Mouse (Mus musculus) neural tube, embryonic 14.5 days (tissue): ENCODE results near the gene Pfkp. TPM values are rescaled to one million over a fixed set of nuclear protein-coding genes. Genes with fewer than 3 reads are reported as not detected.

Source experiments
- ATAC-seq: fragments of 200-750 bp; cut with Nextera tagmentation; 2 replicates; pipeline ENCODE4 v1.8.0; 2017; ENCODE audit warnings: low read depth, mild to moderate bottlenecking, moderate TSS enrichment, moderate library complexity
- H3K27ac ChIP-seq: fragments of 300-500 bp; sonication (generic); 2 replicates; pipeline ENCODE4 v1.5.1; 2014; ENCODE audit warnings: low read depth, mild to moderate bottlenecking, control low read depth, low read length, moderate library complexity, mixed read lengths
- H3K27me3 ChIP-seq: fragments of 300-500 bp; sonication (generic); 2 replicates; pipeline ENCODE4 v1.6.1; 2014; ENCODE audit warnings: low read length; ENCODE audit not compliant: control insufficient read depth, insufficient read depth
- H3K36me3 ChIP-seq: fragments of 300-500 bp; sonication (generic); 2 replicates; pipeline ENCODE4 v1.6.1; 2014; ENCODE audit warnings: low read length, mixed read lengths; ENCODE audit not compliant: control insufficient read depth, insufficient read depth
- H3K4me1 ChIP-seq: fragments of 300-500 bp; sonication (generic); 2 replicates; pipeline ENCODE4 v1.6.1; 2014; ENCODE audit warnings: low read length; ENCODE audit not compliant: control insufficient read depth, insufficient read depth
- H3K4me2 ChIP-seq: fragments of 300-500 bp; sonication (generic); 2 replicates; pipeline ENCODE4 v1.6.1; 2014; ENCODE audit warnings: mild to moderate bottlenecking, low read depth, low read length, control low read depth
- H3K4me3 ChIP-seq: fragments of 300-500 bp; sonication (generic); 2 replicates; pipeline ENCODE4 v1.5.1; 2014; ENCODE audit warnings: low read depth, low read length, control low read depth, mixed read lengths
- H3K9ac ChIP-seq: fragments of 300-500 bp; sonication (generic); replicated peaks from 2 replicates; pipeline ENCODE4 v1.6.1; 2014; ENCODE audit warnings: low read depth, mild to moderate bottlenecking, control low read depth, low read length, mixed read lengths
- H3K9me3 ChIP-seq: fragments of 300-500 bp; sonication (generic); 2 replicates; pipeline ENCODE4 v1.6.1; 2016; ENCODE audit warnings: low read length; ENCODE audit not compliant: control insufficient read depth
- WGBS: fragments of 180-500 bp; shearing (Covaris S2); extraction: QIAGEN DNeasy Blood & Tissue Kit; methylation state at CpG from one replicate; pipeline ENCODE4 v1.1.7; 2014; 5-methylcytosine and 5-hydroxymethylcytosine counted together
- polyA plus RNA-seq: library from polyadenylated mRNA; unstranded; fragments of >200 nt; fragmentation: Nextera tagmentation; extraction: Ambion mirVana; gene quantifications from 2 replicates; pipeline ENCODE4 v1.2.1, GENCODE M21; 2014

Pfkp gene
- polyA plus RNA-seq, 1 experiment from 2014 or later, result 537 TPM

DNA sequence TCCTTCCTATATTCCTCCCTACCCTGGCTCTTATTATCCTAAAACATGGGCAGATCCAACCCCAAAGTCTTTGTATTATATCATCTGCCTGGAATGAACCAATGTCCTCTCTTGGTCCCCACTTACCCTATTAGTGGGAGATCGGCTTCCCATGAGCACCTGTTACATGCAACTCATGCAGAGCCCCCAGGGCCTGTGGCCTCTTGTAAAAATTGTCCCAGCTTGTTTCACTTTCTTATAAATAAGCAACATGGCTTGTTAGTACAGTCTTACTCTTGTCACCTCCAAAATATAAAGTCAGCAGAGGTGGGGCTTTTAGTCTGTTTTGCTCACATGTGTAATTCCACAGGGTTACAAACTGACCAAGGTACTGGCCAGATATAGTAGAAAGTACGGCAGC, 46.9 kb downstream of the Pfkp start:
- H3K4me2 ChIP-seq, result no peak overlapping the region
- 93% methylated on average over 2 of the region's 2 CpGs for WGBS
- no peaks in the 10 kb centered on the region for H3K9me3 ChIP-seq
- no peak overlapping the region for H3K4me3 ChIP-seq
- no peak for ATAC-seq
- H3K36me3 ChIP-seq, result peaks cover 11% of the 10 kb centered on the region; the same call in 1 of the 2 replicates
- H3K9ac ChIP-seq, result no peak overlapping the region
- H3K27ac ChIP-seq, result no peak overlapping the region
- no peaks in the 10 kb centered on the region for H3K27me3 ChIP-seq
- H3K4me1 ChIP-seq, result no peaks in the 10 kb centered on the region

DNA sequence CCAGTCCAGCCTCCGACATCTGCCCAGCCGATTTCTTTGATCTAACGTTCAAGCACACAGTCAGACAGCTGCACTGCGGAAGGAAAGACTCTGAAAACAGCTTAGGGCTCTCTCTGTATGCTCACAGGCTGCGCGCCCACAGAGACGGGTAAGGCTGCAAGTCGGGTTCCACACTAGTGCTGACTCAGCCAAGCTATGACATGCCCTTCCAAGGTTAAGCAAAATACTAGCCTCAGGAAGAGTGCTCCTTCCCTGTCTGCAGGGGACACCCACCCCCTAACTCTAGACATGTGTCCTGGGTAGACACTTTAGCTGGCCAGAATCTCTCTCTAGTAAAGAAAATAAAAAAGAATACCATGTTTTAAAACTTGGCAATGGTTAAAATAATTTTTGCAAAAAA, 48.0 kb downstream of the Pfkp start:
- 90% methylated on average over 8 of the region's 8 CpGs for WGBS

DNA sequence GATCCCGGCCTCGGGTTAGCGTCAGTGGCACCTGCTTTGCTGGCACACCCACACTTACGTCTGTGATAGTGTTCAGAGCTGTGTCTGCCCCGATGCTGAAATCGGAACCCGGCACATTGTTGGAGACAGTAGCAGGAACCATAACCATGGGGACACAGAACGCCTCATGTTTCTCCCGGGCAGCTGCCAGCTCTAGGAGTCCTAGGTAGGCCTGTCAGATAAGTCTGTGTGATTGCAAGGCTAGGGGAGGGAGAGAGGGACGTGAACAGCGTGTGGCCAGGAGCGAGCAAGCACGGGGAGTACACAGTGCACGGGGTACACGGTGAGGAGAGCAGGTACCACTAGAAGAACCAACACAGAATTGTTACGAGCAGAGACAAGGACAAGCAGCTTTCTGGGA, 50.8 kb downstream of the Pfkp start:
- WGBS, result 94% methylated on average over 16 of the region's 16 CpGs
- Histone ChIP-seq H3K4me2 (no peak overlapping the region), H3K27ac (no peak overlapping the region), H3K36me3 (peaks cover 9% of the 10 kb centered on the region; the same call in 1 of the 2 replicates), H3K4me3 (no peak overlapping the region), H3K9ac (no peak overlapping the region), H3K27me3 (no peaks in the 10 kb centered on the region), H3K4me1 (no peaks in the 10 kb centered on the region), H3K9me3 (no peaks in the 10 kb centered on the region)
- no peak for ATAC-seq

More for the DNA sequence above, 48.0 kb downstream of the Pfkp start:
- H3K27me3 ChIP-seq, result no peaks in the 10 kb centered on the region
- H3K36me3 ChIP-seq, result peaks cover 11% of the 10 kb centered on the region; the same call in 1 of the 2 replicates
- ATAC-seq, result no peak
- H3K9ac ChIP-seq, result no peak overlapping the region
- no peaks in the 10 kb centered on the region for H3K9me3 ChIP-seq
- no peak overlapping the region for H3K4me2 ChIP-seq
- no peak overlapping the region for H3K27ac ChIP-seq
- H3K4me1 ChIP-seq, result no peaks in the 10 kb centered on the region
- no peak overlapping the region for H3K4me3 ChIP-seq

- Histone ChIP-seq H3K36me3 (peaks cover 5% of the 10 kb centered on the region; the same call in 1 of the 2 replicates), H3K9me3 (no peaks in the 10 kb centered on the region), H3K27ac (no peak overlapping the region), H3K4me1 (no peaks in the 10 kb centered on the region), H3K9ac (no peak overlapping the region), H3K27me3 (no peaks in the 10 kb centered on the region), H3K4me2 (no peak overlapping the region), H3K4me3 (no peak overlapping the region)
- 88% methylated on average over 4 of the region's 4 CpGs for WGBS
- no peak for ATAC-seq
Measured at GRCm38 (mm10) chr13:6595403-6595802, 53.2 kb downstream of the Pfkp start.

GRCm38 (mm10) chr13:6590846-6591245, 57.7 kb downstream of the Pfkp start:
- 59% methylated on average over 3 of the region's 3 CpGs for WGBS
- no peak overlapping the region for H3K27ac ChIP-seq
- H3K4me2 ChIP-seq, result no peak overlapping the region
- no peaks in the 10 kb centered on the region for H3K4me1 ChIP-seq
- no peak overlapping the region for H3K9ac ChIP-seq
- H3K4me3 ChIP-seq, result no peak overlapping the region
- H3K27me3 ChIP-seq, result no peaks in the 10 kb centered on the region
- H3K36me3 ChIP-seq, result no peaks in the 10 kb centered on the region
- no peak for ATAC-seq
- no peaks in the 10 kb centered on the region for H3K9me3 ChIP-seq

DNA sequence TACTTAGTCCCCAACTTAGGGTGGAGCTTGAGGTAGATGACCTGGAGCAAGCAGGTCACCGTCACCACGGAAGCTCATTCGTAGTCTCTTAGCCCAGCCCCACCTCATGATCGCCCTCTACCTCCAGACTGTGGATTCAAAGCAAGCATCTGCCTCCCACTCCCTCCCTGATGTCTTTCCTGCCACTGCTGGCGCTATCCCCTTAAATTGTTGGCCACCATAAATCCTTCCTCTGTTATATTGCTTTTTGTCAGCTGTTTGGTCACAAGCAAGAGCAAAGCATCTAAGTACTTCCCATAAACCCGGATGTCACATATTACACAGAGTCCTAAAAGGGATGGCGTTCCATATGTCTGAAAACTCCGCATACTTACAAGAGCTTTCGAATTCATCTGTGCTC, 62.6 kb downstream of the Pfkp start:
- peaks cover 14% of the 10 kb centered on the region for H3K36me3 ChIP-seq
- 71% methylated on average over 9 of the region's 9 CpGs for WGBS
- H3K27ac ChIP-seq, result no peak overlapping the region
- H3K4me3 ChIP-seq, result no peak overlapping the region
- no peak overlapping the region for H3K9ac ChIP-seq
- no peak overlapping the region for H3K4me2 ChIP-seq
- no peaks in the 10 kb centered on the region for H3K4me1 ChIP-seq
- no peaks in the 10 kb centered on the region for H3K27me3 ChIP-seq
- H3K9me3 ChIP-seq, result no peaks in the 10 kb centered on the region
- ATAC-seq, result no peak

- Histone ChIP-seq H3K4me2 (no peak overlapping the region), H3K27me3 (no peaks in the 10 kb centered on the region), H3K4me3 (no peak overlapping the region), H3K36me3 (peaks cover 27% of the 10 kb centered on the region), H3K4me1 (no peaks in the 10 kb centered on the region), H3K9me3 (no peaks in the 10 kb centered on the region), H3K27ac (no peak overlapping the region), H3K9ac (no peak overlapping the region)
- no peak for ATAC-seq
- WGBS, result 84% methylated on average over 4 of the region's 4 CpGs
Measured at GRCm38 (mm10) chr13:6583499-6584125, 65.0 kb downstream of the Pfkp start.

GRCm38 (mm10) chr13:6575920-6576509, 72.6 kb downstream of the Pfkp start:
- peak; percentile 40; the same call in 1 of the 2 replicates for ATAC-seq
- peaks cover 73% of the 10 kb centered on the region for H3K36me3 ChIP-seq
- H3K9ac ChIP-seq, result no peak overlapping the region
- no peaks in the 10 kb centered on the region for H3K4me1 ChIP-seq
- no peaks in the 10 kb centered on the region for H3K9me3 ChIP-seq
- no peak overlapping the region for H3K4me3 ChIP-seq
- WGBS, result 94% methylated on average over 6 of the region's 6 CpGs
- H3K4me2 ChIP-seq, result no peak overlapping the region
- H3K27ac ChIP-seq, result no peak overlapping the region
- H3K27me3 ChIP-seq, result no peaks in the 10 kb centered on the region

- Histone ChIP-seq H3K27me3 (no peaks in the 10 kb centered on the region), H3K4me2 (no peak overlapping the region), H3K9ac (no peak overlapping the region), H3K27ac (no peak overlapping the region), H3K4me1 (no peaks in the 10 kb centered on the region), H3K36me3 (peaks cover 63% of the 10 kb centered on the region), H3K9me3 (no peaks in the 10 kb centered on the region), H3K4me3 (no peak overlapping the region)
- ATAC-seq, result no peak
- 93% methylated on average over 5 of the region's 5 CpGs for whole genome bisulfite sequencing
Measured at GRCm38 (mm10) chr13:6565571-6565970, 83.0 kb downstream of the Pfkp start.
